12 mouse cellular contexts compared by ENCODE assay signal in genomic region chr9:64931751-64932610, GRCm38 (mm10). TPM values are rescaled to one million over a fixed set of nuclear protein-coding genes. Genes with fewer than 3 reads are reported as not detected.
A peak's percentile ranks its signal among the peaks of the same experiment; 100 is the strongest.
DNase-seq lines count a peak whose midpoint lies in the region; ATAC-seq and TF ChIP-seq lines count a peak whose summit lies in the region.
"Had no signal": no experiment of that assay in that cellular context is flagged by ENCODE, and none has a peak within 500 bp of the region (broad histone marks: within the 10 kb centered on the region; RNA-seq: fewer than 3 reads in every experiment).

No protein-coding gene starts in this region.

- no peak overlapping the region for H3K4me3 ChIP-seq in forebrain, embryonic 10.5 days
- H3K4me3 ChIP-seq in forebrain, embryonic 16.5 days (replicated peaks; ENCODE audit: low read length) = no peak overlapping the region
- H3K4me3 ChIP-seq in liver, embryonic 14.5 days (ENCODE audit: insufficient read depth in 1 of 2, low read depth in 2 of 2, low read length in 2 of 2) = no peak overlapping the region
- H3K4me3 ChIP-seq in thymus, adult 2 months (ENCODE audit: control insufficient read depth, insufficient read depth, low read length) = no peak overlapping the region
- H3K4me3 ChIP-seq: limb, embryonic 15.5 days had no signal

- H3K36me3 ChIP-seq in forebrain, embryonic 10.5 days (replicated peaks) = no peaks in the 10 kb centered on the region
- H3K36me3 ChIP-seq in forebrain, embryonic 16.5 days (ENCODE audit: control insufficient read depth, insufficient read depth) = no peaks in the 10 kb centered on the region
- no peaks in the 10 kb centered on the region for H3K36me3 ChIP-seq in liver, embryonic 14.5 days (replicated peaks; ENCODE audit: control insufficient read depth, insufficient read depth, low read depth)
- H3K36me3 ChIP-seq in thymus, adult 2 months (ENCODE audit: control insufficient read depth, insufficient read depth, low read length) = no peaks in the 10 kb centered on the region
- H3K36me3 ChIP-seq: limb, embryonic 15.5 days had no signal

- ATAC-seq in forebrain, embryonic 16.5 days = no peak
- ATAC-seq in liver, embryonic 14.5 days (ENCODE audit: insufficient read depth) = peak; percentile 53

- no peak; the same call in 1 of the 2 replicates for TF ChIP-seq EP300 in liver, embryonic 14.5 days (IDR thresholded peaks at IDR 0.05; ENCODE audit: low read depth)

- H3K4me1 ChIP-seq in forebrain, embryonic 10.5 days = peaks cover 20% of the 10 kb centered on the region
- H3K4me1 ChIP-seq in forebrain, embryonic 16.5 days (replicated peaks; ENCODE audit: control insufficient read depth, insufficient read depth, low read length) = peaks cover under 1% of the 10 kb centered on the region
- peaks cover 33 to 41% of the 10 kb centered on the region in 2 experiments for H3K4me1 ChIP-seq in liver, embryonic 14.5 days (replicated peaks; ENCODE audit: control insufficient read depth in 2 of 2, insufficient read depth in 2 of 2, low read length in 1 of 2)
- H3K4me1 ChIP-seq in thymus, adult 2 months (replicated peaks; ENCODE audit: control insufficient read depth, insufficient read depth, low read length) = no peaks in the 10 kb centered on the region

- H3K9me3 ChIP-seq in forebrain, embryonic 10.5 days = no peaks in the 10 kb centered on the region
- H3K9me3 ChIP-seq in forebrain, embryonic 16.5 days (ENCODE audit: control insufficient read depth, low read length) = no peaks in the 10 kb centered on the region
- H3K9me3 ChIP-seq in liver, embryonic 14.5 days (ENCODE audit: control insufficient read depth, low read length) = no peaks in the 10 kb centered on the region
- H3K9me3 ChIP-seq: limb, embryonic 15.5 days had no signal

- H3K27me3 ChIP-seq in forebrain, embryonic 10.5 days (ENCODE audit: poor library complexity, severe bottlenecking) = peaks cover 8% of the 10 kb centered on the region; the same call in 1 of the 2 replicates
- H3K27me3 ChIP-seq in forebrain, embryonic 16.5 days (replicated peaks; ENCODE audit: control insufficient read depth, insufficient read depth, low read length) = no peaks in the 10 kb centered on the region
- no peaks in the 10 kb centered on the region for H3K27me3 ChIP-seq in liver, embryonic 14.5 days (ENCODE audit: control insufficient read depth, insufficient read depth, low read length)
- no peaks in the 10 kb centered on the region for H3K27me3 ChIP-seq in thymus, adult 2 months (ENCODE audit: control insufficient read depth, insufficient read depth, low read length)
- H3K27me3 ChIP-seq: limb, embryonic 15.5 days had no signal

- H3K9ac ChIP-seq in forebrain, embryonic 16.5 days (replicated peaks; ENCODE audit: low read depth, low read length) = no peak overlapping the region
- H3K9ac ChIP-seq in liver, embryonic 14.5 days (replicated peaks) = no peak overlapping the region
- H3K9ac ChIP-seq: limb, embryonic 15.5 days had no signal

- no peak for TF ChIP-seq POLR2A in thymus, adult 2 months (IDR thresholded peaks at IDR 0.05; ENCODE audit: control insufficient read depth, extremely low read depth, insufficient read depth, low read length, poor library complexity)

- TF ChIP-seq CTCF in liver, embryonic 14.5 days (IDR thresholded peaks at IDR 0.05; ENCODE audit: low read depth) = no peak
- TF ChIP-seq CTCF in thymus, adult 2 months (IDR thresholded peaks at IDR 0.05; ENCODE audit: borderline replicate concordance, control insufficient read depth, extremely low read depth, insufficient read depth, low read length, poor library complexity) = no peak

- 80% methylated on average over 7 of the region's 7 CpGs for WGBS in forebrain, embryonic 10.5 days
- WGBS in forebrain, embryonic 16.5 days = 80% methylated on average over 7 of the region's 7 CpGs
- WGBS in liver, embryonic 14.5 days (ENCODE audit: insufficient replicate concordance) = 30% methylated on average over 7 of the region's 7 CpGs
- 77% methylated on average over 7 of the region's 7 CpGs for WGBS in thymus, adult 2 months

- DNase-seq in forebrain, embryonic 10.5 days (ENCODE audit: extremely low spot score, low spot score) = no peak
- peak; percentile 12 to 42 for DNase-seq in lung, postnatal 4 days
- no peak for DNase-seq in lung, postnatal 25 days (ENCODE audit: low spot score)
- DNase-seq in heart, adult 9 months (ENCODE audit: low spot score in 2 of 2) = peak; percentile 28 to 39
- no peak for DNase-seq in liver, embryonic 14.5 days (ENCODE audit: low read depth in 3 of 3, low spot score in 3 of 3)
- DNase-seq in frontal cortex, postnatal 25 days (ENCODE audit: low spot score in 2 of 2) = no peak
- no peak for DNase-seq in thymus, adult 2 months
- DNase-seq: embryo, embryonic 11 days; kidney, adult 18-20 months had no signal

- H3K27ac ChIP-seq in forebrain, embryonic 10.5 days = peak overlapping the region; percentile 44; the same call in 1 of the 2 replicates
- H3K27ac ChIP-seq in forebrain, embryonic 16.5 days (ENCODE audit: low read length) = no peak overlapping the region
- H3K27ac ChIP-seq in liver, embryonic 14.5 days = no peak overlapping the region
- H3K27ac ChIP-seq in thymus, adult 2 months (ENCODE audit: control insufficient read depth, insufficient read depth, low read length) = no peak overlapping the region
- H3K27ac ChIP-seq: limb, embryonic 15.5 days had no signal

- H3K4me2 ChIP-seq in forebrain, embryonic 16.5 days (ENCODE audit: low read length) = no peak overlapping the region
- peak overlapping the region; percentile 31 for H3K4me2 ChIP-seq in liver, embryonic 14.5 days (ENCODE audit: low read depth)
- H3K4me2 ChIP-seq: limb, embryonic 15.5 days had no signal

RNA-seq across cellular contexts. Expression of gene Slc24a1, which starts 19.4 kb away (rescaled TPM):
- polyA plus RNA-seq in forebrain, embryonic 10.5 days (2016; fragmentation: Nextera tagmentation; extraction: Ambion mirVana) = 0.04 TPM in 1 of 2 replicates, not detected in the other
- polyA plus RNA-seq in forebrain, embryonic 16.5 days (2015; fragmentation: Nextera tagmentation; extraction: Ambion mirVana) = 0.10 and 0.25 TPM in 2 replicates
- polyA plus RNA-seq in liver, embryonic 14.5 days (2012; rRNA removed) = 0.02 and 0.03 TPM in 2 replicates
- polyA plus RNA-seq in liver, embryonic 14.5 days (2014; fragmentation: Nextera tagmentation; extraction: Ambion mirVana) = 0.03 TPM in 1 of 2 replicates, not detected in the other
- 0.05 TPM in 1 of 2 replicates, not detected in the other for polyA plus RNA-seq in thymus, adult 2 months (2012; rRNA removed)
- polyA plus RNA-seq: C2C12 had no signal

RNA-seq across cellular contexts. Expression of gene Ints14, which starts 28.7 kb away (rescaled TPM):
- polyA plus RNA-seq in forebrain, embryonic 10.5 days (2016; fragmentation: Nextera tagmentation; extraction: Ambion mirVana) = 74.2 and 77.6 TPM in 2 replicates
- 43.2 and 48.1 TPM in 2 replicates for polyA plus RNA-seq in forebrain, embryonic 16.5 days (2015; fragmentation: Nextera tagmentation; extraction: Ambion mirVana)
- polyA plus RNA-seq in liver, embryonic 14.5 days (2012; rRNA removed) = 13.7 and 14.8 TPM in 2 replicates
- polyA plus RNA-seq in liver, embryonic 14.5 days (2014; fragmentation: Nextera tagmentation; extraction: Ambion mirVana) = 23.3 and 28.1 TPM in 2 replicates
- polyA plus RNA-seq in thymus, adult 2 months (2012; rRNA removed) = 24.0 and 28.3 TPM in 2 replicates

Comparison
In these comparisons a context has a peak if more than half of its experiments do, and no peak if none do; other contexts are left out.
1. DNase-seq: peak in lung, postnatal 4 days (2 of 2) and heart, adult 9 months (2 of 2); none in forebrain, embryonic 10.5 days (single experiment), lung, postnatal 25 days (single experiment), liver, embryonic 14.5 days (0 of 3), frontal cortex, postnatal 25 days (0 of 2) and thymus, adult 2 months (single experiment).